Mouse (Mus musculus) ES-Bruce4 (cell line): ENCODE results near the gene Lat.

ENCODE experiments used
- EP300 ChIP-seq: IDR thresholded peaks from 2 replicates; pipeline ENCODE4 v1.6.1; 2011; ENCODE audit warnings: low read depth, low read length; ENCODE audit not compliant: insufficient read depth
- POLR2A ChIP-seq: IDR thresholded peaks from one replicate; pipeline ENCODE4 v1.8.1; 2011; ENCODE audit warnings: low read length; ENCODE audit not compliant: insufficient read depth

- no peak for TF ChIP-seq POLR2A
- no peak for TF ChIP-seq EP300
Measured at GRCm38 (mm10) chr7:126350748-126351418, 18.5 kb downstream of the Lat start.
